Mouse (Mus musculus): ENCODE data around the gene Ccdc97.

DNA sequence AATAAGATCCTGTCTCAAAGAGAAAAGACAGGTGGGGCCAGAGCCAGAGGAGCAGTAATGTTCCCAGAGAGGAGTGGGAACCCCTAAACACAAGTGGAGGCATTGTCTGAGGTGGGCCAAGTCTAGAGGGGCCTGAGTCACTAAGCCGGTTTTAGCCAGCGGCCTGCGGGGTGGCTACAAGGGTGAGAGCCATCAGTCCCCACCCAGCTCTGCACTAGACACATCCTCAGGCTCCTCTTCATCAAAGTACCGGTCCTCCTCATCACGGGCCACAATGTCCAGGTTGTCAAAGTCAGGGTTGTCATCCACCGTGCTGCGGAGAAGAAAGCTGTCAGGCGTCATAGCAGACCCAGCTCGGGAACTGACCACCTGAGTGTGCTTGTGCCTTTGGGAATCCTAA lies 6.1 kb downstream of the Ccdc97 start:
- TF ChIP-seq CTCF (IDR thresholded peaks at IDR 0.05; ENCODE audit: insufficient read depth, low read length) (no peak), POLR2A (IDR thresholded peaks at IDR 0.05; ENCODE audit: borderline replicate concordance, extremely low read depth, low read depth, low read length) (no peak)
